Mouse (Mus musculus) testis, adult 10 weeks (tissue): Measurements from ENCODE around the gene Tpm3. TPM values are rescaled to one million over a fixed set of nuclear protein-coding genes. Genes with fewer than 3 reads are reported as not detected.

Experiments used
- polyA plus RNA-seq: library from polyadenylated mRNA; stranded (reverse); fragments of 350-450 nt; fragmentation: Illumina TruSeq; extraction: RNeasy Lipid Tissue Mini Kit (QIAGEN cat#74804); gene quantifications from one replicate; pipeline ENCODE4 v1.2.3, GENCODE M21; 2014; ENCODE audit warnings: low read depth, low replicate concordance

Gene Tpm3
- 62.2 TPM for polyA plus RNA-seq

GRCm38 (mm10) chr3:90072294-90072693 lies at the start of gene Tpm3:
Gene Tpm3, plus strand, starts transcription at chr3:90072649.

GRCm38 (mm10) chr3:90051441-90052350 lies 20.8 kb upstream of the Tpm3 start, which contains the start of gene 4933434E20Rik:
Gene 4933434E20Rik, plus strand, starts transcription at chr3:90051636.

GRCm38 (mm10) chr3:90052351-90053241 lies 19.9 kb upstream of the Tpm3 start, which contains the start of gene Ubap2l:
Gene Ubap2l, minus strand, starts transcription at chr3:90052628.

GRCm38 (mm10) chr3:90103938-90104337 lies 31.5 kb downstream of the Tpm3 start, which contains the start of gene Nup210l:
Gene Nup210l, plus strand, starts transcription at chr3:90104132.

Other genes with a start within 250 kb of the Tpm3 start
- 0.55 TPM for gene She, start 241.3 kb upstream of the Tpm3 start, polyA plus RNA-seq
- 0.57 TPM for gene Il6ra, start 159.5 kb upstream of the Tpm3 start, polyA plus RNA-seq
- gene Atp8b2, start 109.1 kb upstream of the Tpm3 start, polyA plus RNA-seq: 16.2 TPM
- gene Hax1, start 73.9 kb upstream of the Tpm3 start, polyA plus RNA-seq: 117 TPM
- gene 4933434E20Rik, start 21.0 kb upstream of the Tpm3 start, polyA plus RNA-seq: 183 TPM
- gene Ubap2l, start 20.0 kb upstream of the Tpm3 start, polyA plus RNA-seq: 192 TPM
- 64.0 TPM for gene Nup210l, start 31.5 kb downstream of the Tpm3 start, polyA plus RNA-seq
- gene Rps27, start 141.0 kb downstream of the Tpm3 start, polyA plus RNA-seq: 882 TPM
- gene Rab13, start 141.0 kb downstream of the Tpm3 start, polyA plus RNA-seq: 6.5 TPM
- gene Jtb, start 158.9 kb downstream of the Tpm3 start, polyA plus RNA-seq: 31.8 TPM
- 211 TPM for gene Creb3l4, start 170.9 kb downstream of the Tpm3 start, polyA plus RNA-seq
- gene Slc39a1, start 175.5 kb downstream of the Tpm3 start, polyA plus RNA-seq: 21.2 TPM
- gene Crtc2, start 181.5 kb downstream of the Tpm3 start, polyA plus RNA-seq: 4.9 TPM
- 2.6 TPM for gene Dennd4b, start 192.5 kb downstream of the Tpm3 start, polyA plus RNA-seq
- 28.5 TPM for gene Gatad2b, start 220.5 kb downstream of the Tpm3 start, polyA plus RNA-seq